Mouse (Mus musculus) stomach, postnatal 0 days (tissue): Measurements from ENCODE around the gene Cysltr1. TPM values are rescaled to one million over a fixed set of nuclear protein-coding genes. Genes with fewer than 3 reads are reported as not detected.

ENCODE experiments used
- ATAC-seq: fragments of 200-750 bp; cut with Nextera tagmentation; 2 replicates; pipeline ENCODE4 v1.8.0; 2017; ENCODE audit not compliant: low FRiP score, low TSS enrichment
- DNase-seq: peaks from one replicate; pipeline ENCODE4 v3.0.0-alpha.2; 2016; ENCODE audit warnings: low spot score
- H3K27ac ChIP-seq: fragments of 300-500 bp; sonication (generic); replicated peaks from 2 replicates; pipeline ENCODE4 v1.5.1; 2014; ENCODE audit warnings: mild to moderate bottlenecking, control low read depth
- H3K27me3 ChIP-seq: fragments of 300-500 bp; sonication (generic); 2 replicates; pipeline ENCODE4 v1.6.1; 2014; ENCODE audit warnings: low read length; ENCODE audit not compliant: control insufficient read depth, insufficient read depth
- H3K36me3 ChIP-seq: fragments of 300-500 bp; sonication (generic); 2 replicates; pipeline ENCODE4 v1.6.1; 2014; ENCODE audit warnings: low read length, mixed read lengths; ENCODE audit not compliant: control insufficient read depth, insufficient read depth
- H3K4me1 ChIP-seq: fragments of 300-500 bp; sonication (generic); replicated peaks from 2 replicates; pipeline ENCODE4 v1.6.1; 2014; ENCODE audit warnings: antibody characterized with exemption; ENCODE audit not compliant: control insufficient read depth, insufficient read depth
- H3K4me2 ChIP-seq: fragments of 300-500 bp; sonication (generic); replicated peaks from 2 replicates; pipeline ENCODE4 v1.6.1; 2014; ENCODE audit warnings: low read depth, mild to moderate bottlenecking, control low read depth, moderate library complexity
- H3K4me3 ChIP-seq: fragments of 300-500 bp; sonication (generic); 2 replicates; pipeline ENCODE4 v1.5.1; 2014; ENCODE audit warnings: low read depth, low read length, control low read depth
- H3K9ac ChIP-seq: fragments of 300-500 bp; sonication (generic); 2 replicates; pipeline ENCODE4 v1.6.1; 2014; ENCODE audit warnings: mild to moderate bottlenecking, low read length, control low read depth, mixed read lengths
- H3K9me3 ChIP-seq: fragments of 300-500 bp; sonication (generic); 2 replicates; pipeline ENCODE4 v1.6.1; 2016; ENCODE audit warnings: low read length; ENCODE audit not compliant: control insufficient read depth
- CTCF ChIP-seq: IDR thresholded peaks from 2 replicates; pipeline ENCODE4 v1.5.1; 2016; ENCODE audit warnings: antibody characterized with exemption, low read depth, mild to moderate bottlenecking, moderate library complexity
- EP300 ChIP-seq: optimal IDR thresholded peaks from 2 replicates; pipeline ENCODE3; 2016; ENCODE audit warnings: antibody characterized with exemption
- WGBS: fragments of 180-500 bp; shearing (Covaris S2); extraction: QIAGEN DNeasy Blood & Tissue Kit; methylation state at CpG from one replicate; pipeline ENCODE4 v1.1.7; 2014; 5-methylcytosine and 5-hydroxymethylcytosine counted together
- polyA plus RNA-seq: library from polyadenylated mRNA; unstranded; fragments of >200 nt; fragmentation: Nextera tagmentation; extraction: Ambion mirVana; gene quantifications from 2 replicates; pipeline ENCODE4 v1.2.1, GENCODE M21; 2015

Gene Cysltr1
- polyA plus RNA-seq, 1 experiment from 2014 or later = 5.4 TPM

- WGBS = 61% methylated on average over 3 of the region's 3 CpGs
- H3K27ac ChIP-seq = no peak overlapping the region
These were observed 24.5 kb downstream of the Cysltr1 start for GRCm38 (mm10) chrX:106578966-106579365.

DNA sequence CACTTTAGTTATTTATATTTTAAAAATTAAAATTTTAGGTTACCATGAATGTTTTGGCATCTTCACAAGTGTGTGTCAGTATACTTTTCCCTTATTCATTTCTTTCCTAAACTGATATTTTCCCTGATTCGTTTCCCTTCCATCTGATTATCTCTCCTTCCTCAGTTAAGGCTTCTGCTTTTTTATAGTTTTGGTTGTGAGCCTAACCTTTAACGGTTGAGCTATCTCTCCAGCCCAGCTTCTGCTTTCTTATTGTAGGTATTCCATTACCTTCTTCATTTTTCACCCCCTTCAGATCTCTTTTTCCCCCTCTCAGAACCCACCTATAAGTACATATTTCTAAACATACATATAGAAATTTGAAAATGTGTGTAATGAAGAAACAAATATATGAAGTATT is 48.0 kb downstream of the Cysltr1 start:
- Histone ChIP-seq H3K9me3 (no peaks in the 10 kb centered on the region), H3K4me3 (no peak overlapping the region), H3K9ac (no peak overlapping the region), H3K4me1 (no peaks in the 10 kb centered on the region), H3K27me3 (no peaks in the 10 kb centered on the region), H3K4me2 (no peak overlapping the region), H3K36me3 (no peaks in the 10 kb centered on the region), H3K27ac (no peak overlapping the region)
- no peak for DNase-seq
- no peak for ATAC-seq
- 84% methylated on average over 2 of the region's 2 CpGs for WGBS
- TF ChIP-seq CTCF (no peak), EP300 (no peak)

More at GRCm38 (mm10) chrX:106578966-106579365, 24.5 kb downstream of the Cysltr1 start:
- no peaks in the 10 kb centered on the region for H3K4me1 ChIP-seq
- DNase-seq (no peak), ATAC-seq (no peak)
- no peaks in the 10 kb centered on the region for H3K27me3 ChIP-seq
- H3K36me3 ChIP-seq = no peaks in the 10 kb centered on the region
- H3K9ac ChIP-seq = no peak overlapping the region
- TF ChIP-seq CTCF (no peak), EP300 (no peak)
- no peak overlapping the region for H3K4me2 ChIP-seq
- no peaks in the 10 kb centered on the region for H3K9me3 ChIP-seq
- no peak overlapping the region for H3K4me3 ChIP-seq

GRCm38 (mm10) chrX:106536359-106536758 is 67.1 kb downstream of the Cysltr1 start:
- Histone ChIP-seq H3K9me3 (no peaks in the 10 kb centered on the region), H3K4me1 (no peaks in the 10 kb centered on the region), H3K4me2 (no peak overlapping the region), H3K4me3 (no peak overlapping the region), H3K36me3 (no peaks in the 10 kb centered on the region), H3K27ac (no peak overlapping the region), H3K9ac (no peak overlapping the region), H3K27me3 (no peaks in the 10 kb centered on the region)
- no peak for DNase-seq
- WGBS = 34% methylated on average over 3 of the region's 3 CpGs
- ATAC-seq = no peak
- TF ChIP-seq CTCF (peak; percentile 46), EP300 (no peak)

Other genes starting within 250 kb of the Cysltr1 start
- gene Fndc3c1, start 118.3 kb downstream of the Cysltr1 start, polyA plus RNA-seq = 0.25 and 0.62 TPM in 2 replicates
- gene Gm5127, start 20.5 kb downstream of the Cysltr1 start, polyA plus RNA-seq = 0.08 and 0.10 TPM in 2 replicates
- gene Rtl3, start 237.0 kb upstream of the Cysltr1 start, polyA plus RNA-seq = 11.2 and 12.2 TPM in 2 replicates